Mouse (Mus musculus) embryo, embryonic 9.5 days (tissue): ENCODE results near the gene Ppp1ca.

ENCODE experiments used
- DNase-seq: peaks from one replicate; pipeline ENCODE4 v3.0.0-alpha.2; 2017; ENCODE audit errors: extremely low spot score

Ppp1ca gene

DNA sequence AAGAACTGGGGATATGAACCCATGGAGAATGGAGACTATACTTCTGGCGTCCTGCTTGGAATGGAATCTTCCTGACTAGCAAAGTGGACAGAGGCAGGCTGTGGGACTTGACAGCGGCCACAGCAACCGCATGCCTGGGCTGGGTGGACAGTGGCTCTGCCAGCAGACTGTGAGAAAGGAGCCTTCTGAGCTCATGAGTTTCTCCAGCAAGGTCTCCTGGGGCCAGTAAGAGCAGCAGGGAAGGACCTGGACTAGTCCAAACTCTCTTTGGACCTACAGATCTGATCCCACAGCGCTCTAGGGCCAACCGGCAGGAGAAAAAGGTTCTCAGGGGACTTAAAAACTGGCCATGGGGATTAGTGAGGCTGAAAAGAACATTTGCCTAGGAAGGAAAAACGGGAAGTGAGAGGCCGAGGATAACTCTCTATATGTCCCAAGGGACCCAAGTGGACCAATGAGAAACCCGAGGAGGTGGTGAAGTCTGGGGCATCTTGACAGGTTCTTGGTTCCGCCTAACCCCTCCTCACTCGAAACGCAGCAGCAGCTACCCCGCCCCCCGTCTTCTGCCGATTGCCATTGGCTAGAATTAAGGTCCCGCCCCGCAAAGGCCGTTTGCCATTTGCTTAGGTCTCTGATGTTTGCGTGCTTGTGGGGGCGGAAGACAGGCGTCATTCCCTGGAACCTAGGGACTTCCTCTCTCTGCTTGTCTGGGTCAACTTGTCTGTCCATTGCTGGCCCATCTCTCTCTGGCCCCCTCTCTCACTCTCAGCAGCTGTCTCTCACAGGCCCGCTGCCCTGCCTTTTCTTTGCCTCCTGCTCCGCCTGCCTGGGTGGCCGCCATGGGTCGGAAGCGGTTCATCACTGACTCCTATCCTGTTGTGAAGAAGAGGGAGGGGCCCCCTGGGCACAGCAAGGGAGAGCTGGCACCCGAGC, 39.7 kb downstream of the Ppp1ca start, which contains the start of gene Pold4:
Pold4 (plus strand) TSS at position 647 of the 933 bp plus-strand sequence.
- DNase-seq: peak; percentile 89

- DNase-seq: no peak
These were observed 40.3 kb downstream of the Ppp1ca start for GRCm38 (mm10) chr19:4232186-4232572.

DNA sequence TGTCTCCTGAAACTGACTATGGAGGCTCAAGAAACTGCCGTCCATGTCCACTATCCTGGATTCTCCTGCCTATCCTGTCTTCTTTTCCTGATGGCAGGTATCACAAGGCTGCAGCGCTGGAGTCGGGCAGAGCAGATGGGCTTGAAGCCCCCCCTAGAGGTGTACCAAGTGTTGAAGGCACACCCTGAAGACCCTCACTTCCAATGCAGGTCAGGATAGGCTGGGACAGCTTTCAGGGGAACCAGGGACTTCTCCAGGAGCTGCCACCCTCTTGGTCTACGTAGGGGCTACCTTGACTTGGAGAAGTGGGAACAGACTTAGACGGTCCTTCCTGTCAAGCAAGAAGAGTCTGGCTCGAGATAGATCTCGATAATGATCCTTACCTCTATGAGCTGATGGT, 40.8 kb downstream of the Ppp1ca start:
- no peak for DNase-seq

GRCm38 (mm10) chr19:4234548-4234947, 42.7 kb downstream of the Ppp1ca start:
- DNase-seq: no peak

GRCm38 (mm10) chr19:4240247-4240668, 48.4 kb downstream of the Ppp1ca start:
- peak; percentile 36 for DNase-seq

- DNase-seq: no peak
These were observed 50.6 kb downstream of the Ppp1ca start for GRCm38 (mm10) chr19:4242416-4242815.

DNA sequence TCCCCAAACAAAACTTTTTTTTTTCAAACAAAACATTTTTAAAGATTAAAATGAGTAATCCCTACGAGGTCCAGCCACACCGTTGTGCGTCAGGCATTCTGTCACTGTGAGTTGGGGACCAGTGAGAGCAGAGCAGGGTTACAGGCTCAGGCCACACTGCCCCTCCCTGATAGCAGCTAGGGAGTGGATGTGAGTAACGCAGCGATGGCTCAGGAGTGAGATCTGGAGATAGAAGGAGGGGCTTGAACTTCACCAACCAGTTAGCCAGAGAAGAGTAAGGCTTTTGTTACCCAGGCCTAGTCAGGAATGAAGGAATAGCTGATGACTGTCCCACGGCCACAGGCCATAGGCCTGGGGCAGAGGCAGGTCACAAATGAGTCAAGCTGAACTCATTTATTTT, 52.9 kb downstream of the Ppp1ca start:
- DNase-seq: no peak
